Mouse (Mus musculus) liver, embryonic 14.5 days (tissue): ENCODE measurements around the gene Mfsd6l. TPM values are rescaled to one million over a fixed set of nuclear protein-coding genes. Genes with fewer than 3 reads are reported as not detected.

ENCODE experiments used
- ATAC-seq: fragments of 200-750 bp; cut with Nextera tagmentation; 2 replicates; pipeline ENCODE4 v1.8.0; 2017; ENCODE audit warnings: moderate number of reproducible peaks, mild to moderate bottlenecking, moderate library complexity; ENCODE audit not compliant: insufficient read depth
- DNase-seq, 3 experiments: peaks; one replicate each; pipeline ENCODE4 v3.0.0-alpha.2; 2012 to 2013; ENCODE audit warnings: low read depth in 3 of 3, low spot score in 3 of 3
- H3K27ac ChIP-seq: fragments of 300-500 bp; sonication (generic); 2 replicates; pipeline ENCODE4 v1.5.1; 2014; ENCODE audit warnings: moderate library complexity, mild to moderate bottlenecking, control low read depth, inconsistent platforms
- H3K27me3 ChIP-seq: fragments of 300-500 bp; sonication (generic); 2 replicates; pipeline ENCODE4 v1.6.1; 2014; ENCODE audit warnings: mild to moderate bottlenecking, low read length, moderate library complexity; ENCODE audit not compliant: control insufficient read depth, insufficient read depth
- H3K36me3 ChIP-seq: fragments of 300-500 bp; sonication (generic); replicated peaks from 2 replicates; pipeline ENCODE4 v1.6.1; 2014; ENCODE audit warnings: low read depth; ENCODE audit not compliant: control insufficient read depth, insufficient read depth
- H3K4me1 ChIP-seq, 2 experiments: fragments of 200-500 bp in 1 of 2; fragments of 300-500 bp in 1 of 2; sonication (generic) in 1 of 2; replicated peaks; 2 replicates each; pipeline ENCODE4 v1.6.1; 2012 to 2014; ENCODE audit warnings: antibody characterized with exemption in 1 of 2, inconsistent platforms in 1 of 2, low read length in 1 of 2; ENCODE audit not compliant: control insufficient read depth in 2 of 2, insufficient read depth in 2 of 2
- H3K4me2 ChIP-seq: fragments of 300-500 bp; sonication (generic); 2 replicates; pipeline ENCODE4 v1.6.1; 2014; ENCODE audit warnings: low read depth, mild to moderate bottlenecking, control low read depth, moderate library complexity
- H3K4me3 ChIP-seq, 2 experiments: fragments of 200-500 bp in 1 of 2; fragments of 300-500 bp in 1 of 2; sonication (generic) in 1 of 2; 2 replicates each; pipeline ENCODE4 v1.5.1; 2012 to 2014; ENCODE audit warnings: low read depth in 2 of 2, low read length in 2 of 2, mild to moderate bottlenecking in 2 of 2, control low read depth in 1 of 2, inconsistent platforms in 1 of 2, moderate library complexity in 1 of 2; ENCODE audit not compliant: insufficient read depth in 1 of 2
- H3K9ac ChIP-seq: fragments of 300-500 bp; sonication (generic); replicated peaks from 2 replicates; pipeline ENCODE4 v1.6.1; 2014; ENCODE audit warnings: mild to moderate bottlenecking, control low read depth, moderate library complexity
- H3K9me3 ChIP-seq: fragments of 300-500 bp; sonication (generic); 2 replicates; pipeline ENCODE4 v1.6.1; 2016; ENCODE audit warnings: low read length, mixed read lengths; ENCODE audit not compliant: control insufficient read depth
- CTCF ChIP-seq: IDR thresholded peaks from 2 replicates; pipeline ENCODE4 v1.5.1; 2016; ENCODE audit warnings: antibody characterized with exemption, low read depth, control low read depth
- EP300 ChIP-seq: IDR thresholded peaks from 2 replicates; pipeline ENCODE4 v1.6.1; 2016; ENCODE audit warnings: antibody characterized with exemption, low read depth
- WGBS: fragments of 180-500 bp; shearing (Covaris S2); extraction: QIAGEN DNeasy Blood & Tissue Kit; methylation state at CpG from one replicate; pipeline ENCODE4 v1.1.7; 2014; ENCODE audit not compliant: insufficient replicate concordance; 5-methylcytosine and 5-hydroxymethylcytosine counted together
- polyA plus RNA-seq, 2 experiments: library from polyadenylated mRNA; depleted of rRNA in 1 of 2; stranded (reverse) in 1 of 2; unstranded in 1 of 2; fragments of >200 nt; fragmentation: Nextera tagmentation in 1 of 2; extraction: Ambion mirVana in 1 of 2; gene quantifications; 2 replicates each; pipeline versions ENCODE4 v1.2.1 to v1.2.3; 2012 to 2014

Gene Mfsd6l
- polyA plus RNA-seq, 2 experiments = 0.06 to 0.07 TPM

GRCm38 (mm10) chr11:68547484-68547883 lies 8.5 kb upstream of the Mfsd6l start:
- WGBS = 40% methylated on average over 2 of the region's 2 CpGs
- no peak for DNase-seq

GRCm38 (mm10) chr11:68549597-68549996 lies 6.4 kb upstream of the Mfsd6l start:
- Histone ChIP-seq H3K4me3 (no peak overlapping the region), H3K27ac (no peak overlapping the region), H3K4me2 (no peak overlapping the region), H3K36me3 (no peaks in the 10 kb centered on the region), H3K27me3 (no peaks in the 10 kb centered on the region), H3K9ac (no peak overlapping the region), H3K9me3 (no peaks in the 10 kb centered on the region), H3K4me1 (no peaks in the 10 kb centered on the region)
- TF ChIP-seq CTCF = peak; percentile 65
- no peak for TF ChIP-seq EP300
- ATAC-seq (no peak), DNase-seq (no peak)
- 43% methylated on average over 3 of the region's 3 CpGs for WGBS

More at GRCm38 (mm10) chr11:68547484-68547883, 8.5 kb upstream of the Mfsd6l start:
- H3K4me2 ChIP-seq = no peak overlapping the region
- H3K36me3 ChIP-seq = no peaks in the 10 kb centered on the region
- no peaks in the 10 kb centered on the region for H3K27me3 ChIP-seq
- no peaks in the 10 kb centered on the region for H3K9me3 ChIP-seq
- ATAC-seq = no peak
- TF ChIP-seq EP300 (no peak), CTCF (no peak)
- no peak overlapping the region for H3K9ac ChIP-seq
- no peak overlapping the region for H3K4me3 ChIP-seq
- H3K4me1 ChIP-seq = no peaks in the 10 kb centered on the region
- H3K27ac ChIP-seq = no peak overlapping the region

GRCm38 (mm10) chr11:68550358-68550757 lies 5.6 kb upstream of the Mfsd6l start:
- Histone ChIP-seq H3K4me3 (no peak overlapping the region), H3K36me3 (no peaks in the 10 kb centered on the region), H3K27me3 (no peaks in the 10 kb centered on the region), H3K9me3 (no peaks in the 10 kb centered on the region), H3K4me1 (no peaks in the 10 kb centered on the region), H3K9ac (no peak overlapping the region), H3K4me2 (no peak overlapping the region), H3K27ac (no peak overlapping the region)
- TF ChIP-seq EP300 (no peak), CTCF (no peak)
- WGBS = 48% methylated on average over 4 of the region's 4 CpGs
- DNase-seq (no peak), ATAC-seq (no peak)

GRCm38 (mm10) chr11:68553981-68554471 lies 2.0 kb upstream of the Mfsd6l start:
- no peaks in the 10 kb centered on the region for H3K36me3 ChIP-seq
- H3K27ac ChIP-seq = no peak overlapping the region
- ATAC-seq (no peak), DNase-seq (no peak)
- TF ChIP-seq CTCF = peak; percentile 31; the same call in 1 of the 2 replicates
- TF ChIP-seq EP300 = no peak
- no peaks in the 10 kb centered on the region for H3K9me3 ChIP-seq
- no peak overlapping the region for H3K9ac ChIP-seq
- WGBS = 29% methylated on average over 8 of the region's 8 CpGs
- H3K4me1 ChIP-seq = no peaks in the 10 kb centered on the region
- no peak overlapping the region for H3K4me3 ChIP-seq
- no peak overlapping the region for H3K4me2 ChIP-seq
- H3K27me3 ChIP-seq = no peaks in the 10 kb centered on the region

- ATAC-seq = no peak
- WGBS = 22% methylated on average over 1 of the region's 1 CpGs
Observed at GRCm38 (mm10) chr11:68559546-68559945, 3.6 kb downstream of the Mfsd6l start.

More at GRCm38 (mm10) chr11:68559546-68559945, 3.6 kb downstream of the Mfsd6l start:
- no peaks in the 10 kb centered on the region for H3K9me3 ChIP-seq
- H3K9ac ChIP-seq = no peak overlapping the region
- H3K4me1 ChIP-seq = no peaks in the 10 kb centered on the region
- no peaks in the 10 kb centered on the region for H3K27me3 ChIP-seq
- no peaks in the 10 kb centered on the region for H3K36me3 ChIP-seq
- no peak for DNase-seq
- TF ChIP-seq CTCF (peak; percentile 28; the same call in 1 of the 2 replicates), EP300 (no peak)
- H3K4me3 ChIP-seq = no peak overlapping the region
- no peak overlapping the region for H3K27ac ChIP-seq
- H3K4me2 ChIP-seq = no peak overlapping the region
